Mouse (Mus musculus) right cerebral cortex, postnatal 10 days (tissue): ENCODE results near the gene Trpv5.

Experiments
- DNase-seq, 2 experiments: peaks; one replicate each; pipeline ENCODE4 v3.0.0; 2021; ENCODE audit warnings: low spot score in 2 of 2

Gene Trpv5

GRCm38 (mm10) chr6:41680669-41681068, at the start of gene Trpv5:
TSS of gene Trpv5 (minus strand) at chr6:41680769.
- no peak for DNase-seq

GRCm38 (mm10) chr6:41727989-41728609, 47.5 kb upstream of the Trpv5 start:
- DNase-seq, result no peak

- DNase-seq, result no peak
Measured at GRCm38 (mm10) chr6:41721430-41721829, 40.9 kb upstream of the Trpv5 start.

DNA sequence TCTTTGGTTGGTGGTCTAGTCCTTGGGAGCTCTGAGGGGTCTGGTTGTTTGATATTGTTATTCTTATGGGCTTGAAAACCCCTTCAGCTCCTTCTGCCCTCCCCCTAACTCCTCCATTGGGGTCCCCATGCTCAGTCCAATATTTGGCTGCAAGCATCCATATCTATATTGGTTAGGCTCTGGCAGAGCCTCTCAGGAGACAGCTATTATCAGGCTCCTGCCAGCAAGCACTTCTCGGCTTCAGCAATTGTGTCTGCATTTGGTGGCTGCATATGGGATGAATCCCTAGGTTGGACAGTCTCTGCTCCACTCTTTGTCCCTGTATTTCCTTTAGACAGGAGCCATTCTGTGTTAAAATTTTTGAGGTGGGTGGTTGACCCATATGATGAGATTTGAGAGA, 29.7 kb upstream of the Trpv5 start:
- DNase-seq, result no peak

DNA sequence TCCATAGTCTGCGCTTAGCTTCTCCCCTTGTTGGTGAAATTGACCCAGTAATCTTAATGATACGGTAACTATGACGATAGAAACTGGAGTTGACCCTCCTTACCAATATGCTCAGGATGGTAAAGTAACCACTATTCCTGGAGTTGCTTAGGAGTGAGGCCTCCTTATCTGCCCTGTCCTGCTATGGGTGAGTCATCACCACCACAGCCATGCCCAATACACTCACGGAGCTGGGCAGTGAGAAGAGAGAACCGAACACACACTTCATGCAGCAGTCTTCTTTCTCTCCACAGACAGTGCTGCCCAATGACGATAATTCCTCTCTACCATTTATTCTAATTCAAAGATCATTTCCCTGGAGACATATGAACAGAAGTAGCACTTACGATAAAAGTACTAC, 25.7 kb upstream of the Trpv5 start:
- no peak for DNase-seq

- DNase-seq, result no peak
Measured at GRCm38 (mm10) chr6:41704123-41704522, 23.6 kb upstream of the Trpv5 start, which contains the start of gene Kel. TSS of gene Kel (minus strand) at chr6:41704339.

DNA sequence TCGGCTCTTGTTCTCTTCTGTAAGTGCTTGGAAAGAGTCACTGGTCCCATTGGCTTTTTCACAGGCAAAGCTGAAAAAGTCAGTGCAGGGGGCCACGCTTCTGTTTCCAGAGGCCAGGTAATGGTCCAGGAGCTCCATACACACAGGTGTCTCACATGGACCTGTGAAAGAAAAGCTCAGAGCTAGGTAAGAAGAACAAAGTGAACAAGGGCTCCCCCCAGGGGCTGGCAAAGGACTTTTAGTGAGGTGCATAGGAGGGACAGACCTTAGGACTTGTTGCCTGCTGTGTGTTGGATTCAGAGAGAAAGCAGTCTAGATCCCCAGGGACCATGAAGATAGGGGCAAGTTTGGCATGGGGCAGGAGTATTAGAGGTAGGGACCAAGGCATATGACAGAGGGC, 22.4 kb upstream of the Trpv5 start:
- DNase-seq, result no peak

DNA sequence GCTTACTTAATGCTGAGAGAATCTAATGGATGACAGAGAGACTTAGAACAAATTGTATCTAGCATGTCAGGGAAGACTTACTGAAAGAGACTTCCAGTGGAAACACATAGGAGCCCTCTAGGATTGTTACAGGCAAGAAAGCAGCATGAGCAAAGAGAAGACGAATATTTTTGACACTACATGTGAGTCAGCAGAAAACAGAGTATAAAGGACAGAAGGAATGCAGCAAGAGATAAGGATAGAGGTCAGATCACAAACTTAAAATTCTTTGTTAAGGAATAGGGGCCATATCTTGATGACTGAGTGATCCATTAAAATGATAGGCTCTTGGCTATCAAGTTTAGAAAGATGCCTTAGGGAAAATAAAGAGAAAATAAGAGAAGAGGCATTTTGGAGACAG, 20.7 kb upstream of the Trpv5 start:
- DNase-seq, result no peak

- DNase-seq, result no peak
Measured at GRCm38 (mm10) chr6:41694407-41694806, 13.8 kb upstream of the Trpv5 start.

- DNase-seq, result no peak
Measured at GRCm38 (mm10) chr6:41692200-41692599, 11.6 kb upstream of the Trpv5 start.

DNA sequence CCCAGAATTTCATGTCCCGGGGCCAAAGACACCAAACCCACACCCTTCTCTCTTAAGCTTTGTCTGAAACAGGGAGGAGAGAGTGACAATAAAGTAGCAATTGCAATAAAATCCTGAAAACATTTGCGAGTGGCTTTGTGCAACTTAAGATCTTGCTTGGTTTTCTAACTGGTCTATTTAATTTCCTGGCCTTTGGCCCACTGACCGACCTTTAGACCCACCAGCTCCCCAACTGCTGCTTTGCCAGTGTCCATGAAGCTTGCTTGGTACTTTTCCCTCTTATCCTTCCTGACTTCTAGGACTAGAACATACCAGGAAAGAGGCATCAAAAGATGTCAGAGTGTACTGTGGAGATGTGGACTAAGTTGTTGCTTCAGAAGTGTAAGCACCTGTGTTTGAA, 5.0 kb upstream of the Trpv5 start:
- DNase-seq, result no peak

- DNase-seq, result no peak
Measured at GRCm38 (mm10) chr6:41684911-41685310, 4.3 kb upstream of the Trpv5 start.

DNA sequence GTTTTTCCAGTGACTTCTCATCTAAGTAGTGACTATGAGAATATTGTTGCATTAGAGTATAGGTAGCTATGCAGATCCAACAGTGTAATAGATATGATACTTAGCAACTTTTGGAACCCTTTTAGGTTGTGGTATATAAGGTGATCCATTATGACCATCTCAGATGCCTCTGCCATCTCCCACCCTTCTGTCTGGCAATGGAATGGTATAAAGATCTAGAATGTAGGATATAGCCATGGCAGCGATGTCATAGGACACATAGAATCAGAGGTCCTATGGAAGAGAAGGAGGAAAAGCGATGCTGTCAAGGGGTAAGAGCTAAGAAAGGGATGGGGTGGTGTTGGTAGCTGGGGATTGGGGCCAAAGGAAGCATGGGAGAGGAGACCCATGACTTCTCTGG, 3.6 kb upstream of the Trpv5 start, which contains the start of gene Llcfc1:
Gene Llcfc1, plus strand, starts transcription at position 301 of the 400 bp plus-strand sequence.
- no peak for DNase-seq

- DNase-seq, result no peak
Measured at GRCm38 (mm10) chr6:41681656-41682055, 1.1 kb upstream of the Trpv5 start.

- DNase-seq, result no peak
Measured at GRCm38 (mm10) chr6:41676530-41676929, 4.0 kb downstream of the Trpv5 start.

GRCm38 (mm10) chr6:41662320-41662719, 18.2 kb downstream of the Trpv5 start:
- no peak for DNase-seq

DNA sequence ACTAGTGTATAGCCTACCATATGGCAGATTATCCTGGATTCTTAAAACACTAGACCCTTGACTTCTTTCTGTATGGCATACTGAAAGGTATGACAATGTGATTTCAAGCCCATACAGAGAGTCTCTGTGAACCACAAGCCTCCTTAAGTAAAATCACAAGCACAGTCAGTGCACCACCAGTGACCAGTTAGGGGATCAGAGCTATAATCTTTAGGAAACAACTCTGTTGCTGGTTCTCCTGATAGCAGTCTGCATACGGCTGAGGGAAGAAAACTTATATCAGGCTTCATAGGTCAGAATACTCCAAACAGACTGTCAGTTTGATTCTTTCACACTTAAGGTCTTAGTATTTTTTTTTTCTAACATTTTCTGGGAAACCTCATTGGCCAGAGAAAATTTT, 22.1 kb downstream of the Trpv5 start:
- DNase-seq, result no peak

- no peak for DNase-seq
Measured at GRCm38 (mm10) chr6:41654648-41655047, 25.9 kb downstream of the Trpv5 start.

DNA sequence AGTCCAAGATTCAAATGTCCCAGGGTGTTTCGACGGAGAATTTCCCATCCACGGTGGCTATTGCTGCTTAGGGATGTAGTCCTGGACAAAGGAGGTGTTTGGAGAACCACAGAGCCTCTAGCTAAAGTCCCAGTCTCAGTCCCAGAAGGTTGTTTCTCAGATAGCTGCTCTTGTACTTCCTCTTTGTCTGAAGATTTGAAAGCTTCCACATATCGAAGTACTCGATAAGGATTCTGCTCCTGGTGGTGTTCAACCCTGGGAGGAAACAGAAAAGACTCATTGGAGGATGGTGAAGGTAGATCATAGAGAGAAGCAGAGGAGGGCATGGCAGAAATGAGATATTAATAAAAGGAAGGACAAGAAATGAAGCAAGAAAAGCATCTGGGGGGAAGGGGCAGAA, 27.4 kb downstream of the Trpv5 start:
- no peak for DNase-seq

DNA sequence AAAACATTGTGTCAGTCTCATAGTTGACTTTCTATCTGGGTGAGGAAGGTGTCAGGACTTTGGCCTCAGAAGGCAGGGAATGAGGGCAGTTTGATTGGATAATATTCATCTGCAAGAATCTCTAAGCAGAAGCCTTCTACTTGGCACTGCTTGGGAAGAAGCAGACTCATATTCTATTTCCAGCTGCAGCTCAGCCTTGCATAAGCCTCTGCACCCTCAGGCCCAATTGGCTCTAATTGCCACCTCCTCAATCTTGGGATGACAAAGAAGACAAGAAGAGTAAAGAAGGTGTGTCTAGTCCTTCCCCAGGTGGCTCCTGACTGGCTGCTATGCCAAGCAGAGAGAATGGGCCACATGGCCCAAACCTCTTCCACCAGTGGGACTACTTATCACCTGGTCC, 33.9 kb downstream of the Trpv5 start:
- no peak for DNase-seq

DNA sequence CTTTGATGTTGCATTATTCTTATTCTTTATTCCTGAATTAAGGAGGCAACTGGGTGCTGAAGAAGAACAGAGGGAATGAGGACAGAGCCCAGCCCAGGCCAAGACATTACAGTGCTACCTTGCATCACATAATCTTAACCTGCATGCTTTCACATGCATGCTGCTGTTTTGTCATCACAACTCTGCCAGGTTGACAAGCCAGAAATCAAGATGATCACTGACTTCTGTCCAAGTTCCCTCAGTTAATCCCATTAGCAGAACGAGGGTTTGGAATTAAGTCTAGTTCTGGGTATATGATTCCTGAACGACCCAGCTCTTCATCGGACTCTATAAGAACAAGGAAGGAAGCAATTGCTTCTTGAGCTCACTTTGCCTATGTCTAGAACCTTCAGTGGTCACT, 34.3 kb downstream of the Trpv5 start:
- no peak for DNase-seq

DNA sequence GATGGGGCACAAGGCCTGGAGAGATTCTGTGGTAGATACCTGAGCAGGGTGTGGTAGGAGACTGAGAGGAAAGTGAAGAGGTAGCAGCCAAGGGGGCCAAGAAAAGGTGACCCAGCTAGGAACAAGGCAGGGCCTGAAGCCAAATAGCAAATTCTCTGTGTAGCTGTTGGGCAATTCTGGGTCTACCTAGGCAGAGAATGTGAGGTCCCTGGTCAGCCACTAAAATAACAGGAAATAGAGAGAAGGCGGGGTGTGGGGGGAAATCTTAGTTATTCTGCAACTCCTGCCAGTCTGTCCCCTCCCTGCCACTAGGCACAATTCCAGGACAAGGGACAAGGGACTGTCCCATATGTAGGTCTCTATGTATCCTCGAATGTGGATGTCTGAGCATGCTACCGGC, 37.3 kb downstream of the Trpv5 start:
- no peak for DNase-seq

DNA sequence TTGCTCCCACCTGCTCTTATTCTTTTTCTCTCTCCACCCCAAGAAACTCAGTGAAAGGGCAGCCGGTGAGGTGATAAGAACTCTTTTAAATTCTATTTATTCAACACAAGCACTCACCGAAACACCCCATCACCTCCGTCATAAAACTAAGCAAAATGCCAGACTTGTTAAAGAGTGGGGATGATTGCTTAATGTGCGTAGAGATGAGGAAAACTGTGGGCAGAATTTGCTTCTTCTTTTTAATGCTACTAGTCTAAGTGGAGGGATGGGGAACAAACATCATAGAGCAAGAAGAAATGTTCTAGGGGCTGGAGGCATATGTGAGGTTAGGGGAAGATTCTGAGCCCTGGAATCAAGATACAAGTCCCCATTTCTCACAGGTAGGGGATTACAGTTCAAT, 37.8 kb downstream of the Trpv5 start:
- no peak for DNase-seq

- DNase-seq, result no peak
Measured at GRCm38 (mm10) chr6:41641173-41641866, 39.2 kb downstream of the Trpv5 start.
